In the genomic region with DNA sequence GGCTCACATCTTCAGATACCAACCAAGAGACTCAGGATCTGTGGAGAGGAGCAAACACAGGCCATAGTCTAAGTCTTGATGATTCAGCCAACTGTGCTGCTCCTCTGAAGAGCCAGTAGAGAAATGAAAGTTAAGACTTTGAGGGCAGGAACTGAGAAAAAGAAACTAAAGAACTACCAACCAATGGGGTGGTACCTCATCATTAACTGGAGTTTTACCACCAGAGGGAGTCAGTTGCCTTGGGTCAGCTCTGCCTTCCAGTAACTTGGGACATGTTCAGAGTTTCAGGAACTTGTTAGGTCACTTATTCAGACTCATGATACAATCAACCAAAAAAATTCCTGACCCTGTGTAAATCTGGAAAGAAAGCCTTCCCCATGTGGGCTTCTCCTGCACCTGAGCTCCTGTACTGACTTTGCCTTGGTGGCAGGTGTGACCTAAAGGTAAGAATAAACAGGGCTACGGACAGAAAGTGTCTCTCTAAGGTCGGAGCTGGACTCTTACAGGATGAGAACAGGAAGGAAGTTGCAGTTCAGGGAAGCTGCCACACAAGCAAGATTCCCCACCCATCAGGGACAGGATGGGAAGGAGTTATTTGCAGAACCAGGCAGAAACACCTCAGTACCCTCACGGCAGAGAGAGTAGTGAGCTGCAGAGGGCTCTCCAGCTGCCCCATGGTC, we compare ENCODE assay signal across 8 mouse cellular contexts. TPM values are rescaled to one million over a fixed set of nuclear protein-coding genes. Genes with fewer than 3 reads are reported as not detected.
A peak's percentile ranks its signal among the peaks of the same experiment; 100 is the strongest.
DNase-seq lines count a peak whose midpoint lies in the region; TF ChIP-seq lines count a peak whose summit lies in the region.

A gene (minus strand): TSS at position 129 of the 680 bp plus-strand sequence.

- H3K36me3 ChIP-seq in thymus, adult 2 months (ENCODE audit: control insufficient read depth, insufficient read depth, low read length), result no peaks in the 10 kb centered on the region

- 20% methylated on average over 3 of the region's 3 CpGs for WGBS in thymus, adult 2 months

- peak within 1 kb of the TSS; percentile 36; the same call in 1 of the 2 replicates for H3K27ac ChIP-seq in thymus, adult 2 months (ENCODE audit: control insufficient read depth, insufficient read depth, low read length)

- no peak for TF ChIP-seq POLR2A in thymus, adult 2 months (IDR thresholded peaks at IDR 0.05; ENCODE audit: control insufficient read depth, extremely low read depth, insufficient read depth, low read length, poor library complexity)

- peaks cover 5% of the 10 kb centered on the region; the same call in 1 of the 2 replicates for H3K4me1 ChIP-seq in thymus, adult 2 months (replicated peaks; ENCODE audit: control insufficient read depth, insufficient read depth, low read length)

- H3K27me3 ChIP-seq in thymus, adult 2 months (ENCODE audit: control insufficient read depth, insufficient read depth, low read length), result no peaks in the 10 kb centered on the region

- H3K4me3 ChIP-seq in thymus, adult 2 months (ENCODE audit: control insufficient read depth, insufficient read depth, low read length), result no peak within 1 kb of the TSS

- peak; percentile 28 for DNase-seq in adrenal gland, adult 2 months
- DNase-seq in adrenal gland, postnatal 10 days, result no peak
- peak; percentile 22 for DNase-seq in thymus, adult 2 months
- no peak for DNase-seq in thymus, postnatal 36 days
- peak; percentile 13 for DNase-seq in kidney, postnatal 14 days
- DNase-seq in natural killer cell, adult 2 months (ENCODE audit: low spot score in 2 of 2), result peak; percentile 56 to 57
- no peak for DNase-seq in ovary, postnatal 36 days (ENCODE audit: low spot score)
- no peak for DNase-seq in urinary bladder, postnatal 36 days (ENCODE audit: low spot score in 2 of 2)

- TF ChIP-seq CTCF in thymus, adult 2 months (IDR thresholded peaks at IDR 0.05; ENCODE audit: borderline replicate concordance, control insufficient read depth, extremely low read depth, insufficient read depth, low read length, poor library complexity), result no peak

RNA-seq across cellular contexts. Expression of the gene that starts here (rescaled TPM):
- 1 to 10 TPM; 5.1 to 6.6 TPM for total RNA-seq in adrenal gland, adult 2 months (2021)
- polyA plus RNA-seq in adrenal gland, adult 2 months (2012; rRNA removed), result 2.1 and 2.8 TPM in 2 replicates
- total RNA-seq in adrenal gland, postnatal 10 days (2021), result 1 to 10 TPM; 4.2 TPM
- polyA plus RNA-seq in thymus, adult 2 months (2012; rRNA removed), result 10.3 and 16.8 TPM in 2 replicates

Comparison
In these comparisons a context has a peak if more than half of its experiments do, and no peak if none do; other contexts are left out.
1. DNase-seq: peak in adrenal gland, adult 2 months (single experiment), thymus, adult 2 months (single experiment), kidney, postnatal 14 days (single experiment) and natural killer cell, adult 2 months (2 of 2); none in adrenal gland, postnatal 10 days (single experiment), thymus, postnatal 36 days (0 of 2), ovary, postnatal 36 days (single experiment) and urinary bladder, postnatal 36 days (0 of 2).